Mouse (Mus musculus): ENCODE measurements at regions not wholly inside any gene's neighbourhood (a gene's known extent, or its start where the extent isn't known, plus 50 kb on each side); places are given as distances from the start of the nearest gene placed in this dataset.

- no peak for DNase-seq
These were observed 98.8 kb downstream of the Efnb2 start for GRCm38 (mm10) chr8:8562268-8562667.

- no peak for DNase-seq
These were observed 103.0 kb downstream of the Efnb2 start for GRCm38 (mm10) chr8:8558050-8558449.

- no peak for DNase-seq
These were observed 104.9 kb downstream of the Efnb2 start for GRCm38 (mm10) chr8:8556152-8556551.

- no peak for DNase-seq
These were observed 106.4 kb downstream of the Efnb2 start for GRCm38 (mm10) chr8:8554691-8555090.

GRCm38 (mm10) chr8:8552779-8553178, 108.3 kb downstream of the Efnb2 start:
- DNase-seq = no peak

GRCm38 (mm10) chr8:8536626-8537025, 124.4 kb downstream of the Efnb2 start:
- DNase-seq = no peak

GRCm38 (mm10) chr8:8534787-8535186, 126.3 kb downstream of the Efnb2 start:
- no peak for DNase-seq

- no peak for DNase-seq
These were observed 128.1 kb downstream of the Efnb2 start for GRCm38 (mm10) chr8:8532907-8533306.

- no peak for DNase-seq
These were observed 130.5 kb downstream of the Efnb2 start for GRCm38 (mm10) chr8:8530540-8530939.

- no peak for DNase-seq
These were observed 139.5 kb downstream of the Efnb2 start for GRCm38 (mm10) chr8:8521532-8521931.

- DNase-seq = no peak
These were observed 141.3 kb downstream of the Efnb2 start for GRCm38 (mm10) chr8:8519772-8520191.

GRCm38 (mm10) chr8:8517599-8517998, 143.4 kb downstream of the Efnb2 start:
- DNase-seq = no peak

- DNase-seq = no peak
These were observed 144.8 kb downstream of the Efnb2 start for GRCm38 (mm10) chr8:8516272-8516671.

GRCm38 (mm10) chr8:8499921-8500320, 161.1 kb downstream of the Efnb2 start:
- DNase-seq = no peak

- no peak for DNase-seq
These were observed 162.3 kb downstream of the Efnb2 start for GRCm38 (mm10) chr8:8498753-8499152.

GRCm38 (mm10) chr8:8495472-8495871, 165.6 kb downstream of the Efnb2 start:
- no peak for DNase-seq

GRCm38 (mm10) chr8:8494281-8494680, 166.8 kb downstream of the Efnb2 start:
- DNase-seq = no peak

- no peak for DNase-seq
These were observed 169.1 kb downstream of the Efnb2 start for GRCm38 (mm10) chr8:8491908-8492307.

GRCm38 (mm10) chr8:8489784-8490183, 171.3 kb downstream of the Efnb2 start:
- no peak for DNase-seq

GRCm38 (mm10) chr8:8488695-8489571, 172.1 kb downstream of the Efnb2 start:
- DNase-seq = no peak

- DNase-seq = peak; percentile 24
These were observed 172.8 kb downstream of the Efnb2 start for GRCm38 (mm10) chr8:8488191-8488694.

- DNase-seq = no peak
These were observed 173.3 kb downstream of the Efnb2 start for GRCm38 (mm10) chr8:8487706-8488105.

GRCm38 (mm10) chr8:8486866-8487265, 174.2 kb downstream of the Efnb2 start:
- DNase-seq = no peak

GRCm38 (mm10) chr8:8485252-8485651, 175.8 kb downstream of the Efnb2 start:
- DNase-seq = no peak

GRCm38 (mm10) chr8:8484546-8484945, 176.5 kb downstream of the Efnb2 start:
- no peak for DNase-seq
